ENCODE assay signal across 8 mouse cellular contexts in genomic region chr6:101233680-101234079, GRCm38 (mm10).
DNase-seq lines count a peak whose midpoint lies in the region; ATAC-seq and TF ChIP-seq lines count a peak whose summit lies in the region.

No protein-coding gene starts in this region.

- no peak for TF ChIP-seq CTCF in cerebellum, adult 2 months (IDR thresholded peaks at IDR 0.05; ENCODE audit: borderline replicate concordance, insufficient read depth, low read depth, low read length)

- H3K4me3 ChIP-seq in cerebellum, adult 2 months (replicated peaks; ENCODE audit: insufficient read depth, low read depth, low read length): no peak overlapping the region
- no peak overlapping the region for H3K4me3 ChIP-seq in lung, embryonic 15.5 days
- H3K4me3 ChIP-seq in embryonic facial prominence, embryonic 14.5 days (ENCODE audit: low read depth, low read length): no peak overlapping the region
- H3K4me3 ChIP-seq in midbrain, embryonic 14.5 days (replicated peaks; ENCODE audit: low read depth, low read length): no peak overlapping the region

- H3K4me1 ChIP-seq in cerebellum, adult 2 months (ENCODE audit: control insufficient read depth, insufficient read depth, low read length): peaks cover 3% of the 10 kb centered on the region; the same call in 1 of the 2 replicates
- H3K4me1 ChIP-seq in lung, embryonic 15.5 days: peaks cover 25% of the 10 kb centered on the region
- H3K4me1 ChIP-seq in embryonic facial prominence, embryonic 14.5 days (ENCODE audit: control insufficient read depth, insufficient read depth, low read length): peaks cover 11% of the 10 kb centered on the region
- peaks cover 23% of the 10 kb centered on the region for H3K4me1 ChIP-seq in midbrain, embryonic 14.5 days (ENCODE audit: control insufficient read depth, insufficient read depth, low read length)

- DNase-seq in cerebellum, adult 2 months: peak; percentile 30 to 51
- no peak for DNase-seq in cerebellum, adult 9-10 months
- no peak for DNase-seq in lung, postnatal 25 days (ENCODE audit: low spot score)
- peak; percentile 63 for DNase-seq in embryonic facial prominence, embryonic 14.5 days (ENCODE audit: low spot score)
- peak; percentile 71 for DNase-seq in midbrain, embryonic 14.5 days
- DNase-seq in ovary, postnatal 36 days (ENCODE audit: low spot score): no peak
- DNase-seq in kidney, adult 11 months: no peak

- 7% methylated on average over 6 of the region's 6 CpGs for WGBS in cerebellum, adult 2 months
- WGBS in lung, embryonic 15.5 days: 43% methylated on average over 6 of the region's 6 CpGs
- 36% methylated on average over 6 of the region's 6 CpGs for WGBS in embryonic facial prominence, embryonic 14.5 days
- WGBS in midbrain, embryonic 14.5 days: 41% methylated on average over 6 of the region's 6 CpGs

- no peaks in the 10 kb centered on the region for H3K9me3 ChIP-seq in lung, embryonic 15.5 days
- H3K9me3 ChIP-seq in embryonic facial prominence, embryonic 14.5 days (ENCODE audit: control insufficient read depth, low read length): no peaks in the 10 kb centered on the region
- H3K9me3 ChIP-seq in midbrain, embryonic 14.5 days (ENCODE audit: control insufficient read depth, low read length): no peaks in the 10 kb centered on the region

- ATAC-seq in lung, embryonic 15.5 days (ENCODE audit: borderline replicate concordance, extremely low read depth, low FRiP score, low TSS enrichment): peak; percentile 46; the same call in 1 of the 2 replicates
- ATAC-seq in embryonic facial prominence, embryonic 14.5 days (ENCODE audit: low read depth): peak; percentile 50
- ATAC-seq in midbrain, embryonic 14.5 days (ENCODE audit: low FRiP score, low TSS enrichment): peak; percentile 74

- H3K9ac ChIP-seq in lung, embryonic 15.5 days: no peak overlapping the region
- no peak overlapping the region for H3K9ac ChIP-seq in embryonic facial prominence, embryonic 14.5 days (ENCODE audit: low read depth, low read length)
- no peak overlapping the region for H3K9ac ChIP-seq in midbrain, embryonic 14.5 days (replicated peaks; ENCODE audit: low read length)

- H3K27ac ChIP-seq in cerebellum, adult 2 months (ENCODE audit: insufficient read depth, low read length): no peak overlapping the region
- no peak overlapping the region for H3K27ac ChIP-seq in lung, embryonic 15.5 days
- no peak overlapping the region for H3K27ac ChIP-seq in embryonic facial prominence, embryonic 14.5 days (replicated peaks; ENCODE audit: low read depth, low read length)
- 0 out of 2 replicates have a peak overlapping the region, but pooled peaks have one; percentile 32 for H3K27ac ChIP-seq in midbrain, embryonic 14.5 days (replicated peaks; ENCODE audit: low read depth, low read length)

- no peak for TF ChIP-seq POLR2A in cerebellum, adult 2 months (IDR thresholded peaks at IDR 0.05; ENCODE audit: borderline replicate concordance, insufficient read depth, low read length)

- H3K4me2 ChIP-seq in lung, embryonic 15.5 days: no peak overlapping the region
- H3K4me2 ChIP-seq in embryonic facial prominence, embryonic 14.5 days (ENCODE audit: low read depth, low read length): no peak overlapping the region
- no peak overlapping the region for H3K4me2 ChIP-seq in midbrain, embryonic 14.5 days (ENCODE audit: low read length)

- H3K36me3 ChIP-seq in lung, embryonic 15.5 days: no peaks in the 10 kb centered on the region
- no peaks in the 10 kb centered on the region for H3K36me3 ChIP-seq in embryonic facial prominence, embryonic 14.5 days (ENCODE audit: control insufficient read depth, insufficient read depth, low read length)
- H3K36me3 ChIP-seq in midbrain, embryonic 14.5 days (ENCODE audit: control insufficient read depth, insufficient read depth, low read length): no peaks in the 10 kb centered on the region

- no peaks in the 10 kb centered on the region for H3K27me3 ChIP-seq in cerebellum, adult 2 months (ENCODE audit: control insufficient read depth, insufficient read depth, low read length)
- H3K27me3 ChIP-seq in lung, embryonic 15.5 days: no peaks in the 10 kb centered on the region
- no peaks in the 10 kb centered on the region for H3K27me3 ChIP-seq in embryonic facial prominence, embryonic 14.5 days (replicated peaks; ENCODE audit: control insufficient read depth, insufficient read depth, low read length)
- no peaks in the 10 kb centered on the region for H3K27me3 ChIP-seq in midbrain, embryonic 14.5 days (ENCODE audit: control insufficient read depth, insufficient read depth, low read length)

Comparison
In these comparisons a context has a peak if more than half of its experiments do, and no peak if none do; other contexts are left out.
1. DNase-seq: peak in cerebellum, adult 2 months (2 of 2), embryonic facial prominence, embryonic 14.5 days (single experiment) and midbrain, embryonic 14.5 days (single experiment); none in cerebellum, adult 9-10 months (single experiment), lung, postnatal 25 days (single experiment), ovary, postnatal 36 days (single experiment) and kidney, adult 11 months (single experiment).
2. Peak in every context shown above with its lines, with median percentiles within 50 percentile points of each other: ATAC-seq.